Comparison of ENCODE assay signal across 8 mouse cellular contexts in genomic region chr11:58102581-58103343, GRCm38 (mm10). TPM values are rescaled to one million over a fixed set of nuclear protein-coding genes. Genes with fewer than 3 reads are reported as not detected.
DNase-seq lines count a peak whose midpoint lies in the region; ATAC-seq and TF ChIP-seq lines count a peak whose summit lies in the region.
"Had no signal": no experiment of that assay in that cellular context is flagged by ENCODE, and none has a peak within 500 bp of the region (broad histone marks: within the 10 kb centered on the region; RNA-seq: fewer than 3 reads in every experiment).

No protein-coding gene starts in this region.

- peaks cover 36% of the 10 kb centered on the region for H3K4me1 ChIP-seq in G1E (ENCODE audit: insufficient read depth, low read depth, low read length)
- peaks cover 5% of the 10 kb centered on the region; the same call in 1 of the 2 replicates for H3K4me1 ChIP-seq in heart, postnatal 0 days (ENCODE audit: control insufficient read depth, insufficient read depth)
- peaks cover 8% of the 10 kb centered on the region for H3K4me1 ChIP-seq in midbrain, embryonic 11.5 days (ENCODE audit: control insufficient read depth, insufficient read depth, low read length)

- peak; percentile 52 for ATAC-seq in G1E (ENCODE audit: extremely low read depth, insufficient number of reproducible peaks, low FRiP score, poor library complexity, severe bottlenecking)
- no peak for ATAC-seq in heart, postnatal 0 days (ENCODE audit: insufficient read depth, low read depth)
- ATAC-seq in midbrain, embryonic 11.5 days (ENCODE audit: low FRiP score): no peak

- peak overlapping the region; percentile 66 for H3K27ac ChIP-seq in heart, postnatal 0 days (ENCODE audit: low read depth)
- H3K27ac ChIP-seq in midbrain, embryonic 11.5 days (ENCODE audit: low read depth, low read length): no peak overlapping the region

- no peak for TF ChIP-seq CTCF in G1E (IDR thresholded peaks at IDR 0.05; ENCODE audit: low read depth, low read length)
- TF ChIP-seq CTCF in heart, postnatal 0 days (IDR thresholded peaks at IDR 0.05; ENCODE audit: low read depth): no peak

- 85% methylated on average over 9 of the region's 9 CpGs for WGBS in heart, postnatal 0 days
- 89% methylated on average over 9 of the region's 9 CpGs for WGBS in midbrain, embryonic 11.5 days

- no peaks in the 10 kb centered on the region for H3K9me3 ChIP-seq in G1E (replicated peaks)
- H3K9me3 ChIP-seq in heart, postnatal 0 days (replicated peaks; ENCODE audit: control insufficient read depth, low read length): no peaks in the 10 kb centered on the region
- H3K9me3 ChIP-seq in midbrain, embryonic 11.5 days (ENCODE audit: control insufficient read depth, low read length): no peaks in the 10 kb centered on the region

- H3K4me2 ChIP-seq in heart, postnatal 0 days (ENCODE audit: low read depth, low read length): no peak overlapping the region; the same call in 1 of the 2 replicates
- no peak overlapping the region for H3K4me2 ChIP-seq in midbrain, embryonic 11.5 days

- no peak overlapping the region; the same call in 1 of the 2 replicates for H3K9ac ChIP-seq in heart, postnatal 0 days (replicated peaks; ENCODE audit: low read depth, low read length)
- no peak overlapping the region for H3K9ac ChIP-seq in midbrain, embryonic 11.5 days (ENCODE audit: low read length)

- no peak for TF ChIP-seq EP300 in heart, postnatal 0 days (IDR thresholded peaks at IDR 0.05; ENCODE audit: low read depth)

- peaks cover 11% of the 10 kb centered on the region for H3K36me3 ChIP-seq in G1E (replicated peaks)
- H3K36me3 ChIP-seq in heart, postnatal 0 days (replicated peaks; ENCODE audit: control insufficient read depth, insufficient read depth, low read length): no peaks in the 10 kb centered on the region
- H3K36me3 ChIP-seq in midbrain, embryonic 11.5 days (ENCODE audit: control insufficient read depth, insufficient read depth, low read length): no peaks in the 10 kb centered on the region

- H3K27me3 ChIP-seq in G1E (ENCODE audit: insufficient read depth, low read length): no peaks in the 10 kb centered on the region
- H3K27me3 ChIP-seq in heart, postnatal 0 days (ENCODE audit: control insufficient read depth, insufficient read depth, low read length): no peaks in the 10 kb centered on the region
- no peaks in the 10 kb centered on the region; the same call in 1 of the 2 replicates for H3K27me3 ChIP-seq in midbrain, embryonic 11.5 days (ENCODE audit: control insufficient read depth, insufficient read depth, low read length)

- peak overlapping the region; percentile 97 for H3K4me3 ChIP-seq in G1E (ENCODE audit: low read depth, low read length)
- no peak overlapping the region for H3K4me3 ChIP-seq in heart, postnatal 0 days (ENCODE audit: low read depth, low read length)
- H3K4me3 ChIP-seq in midbrain, embryonic 11.5 days (ENCODE audit: low read depth, low read length): no peak overlapping the region

- peak; percentile 65 for DNase-seq in CD4-positive helper T cell, adult 2 months (ENCODE audit: low read depth, low spot score)
- peak; percentile 14 for DNase-seq in G1E (ENCODE audit: low spot score)
- no peak for DNase-seq in heart, postnatal 0 days (ENCODE audit: low spot score)
- peak; percentile 81 for DNase-seq in midbrain, embryonic 11.5 days (ENCODE audit: low spot score, missing footprints)
- no peak for DNase-seq in layer of hippocampus, adult 11-12 months (ENCODE audit: low spot score)
- no peak for DNase-seq in yolk sac, embryonic 10.5 days (ENCODE audit: low spot score)
- no peak for DNase-seq in kidney, adult 8-10 months

RNA-seq across cellular contexts. Expression of gene Cnot8, which starts 1.2 kb away (rescaled TPM):
- 64.2 and 65.1 TPM in 2 replicates for total RNA-seq in G1E (2014; fragmentation: Nextera tagmentation)
- 111 and 126 TPM in 2 replicates for total RNA-seq in G1E (2017)
- 4.4 and 5.5 TPM in 2 replicates for polyA plus RNA-seq in G1E (2012)
- 73.1 and 76.6 TPM in 2 replicates for total RNA-seq in heart, postnatal 0 days (2014; rRNA removed; ENCODE audit: low replicate concordance)
- polyA plus RNA-seq in heart, postnatal 0 days (2015; fragmentation: Nextera tagmentation; extraction: Ambion mirVana): 68.6 and 71.3 TPM in 2 replicates
- polyA plus RNA-seq in midbrain, embryonic 11.5 days (2014; fragmentation: Nextera tagmentation; extraction: Ambion mirVana): 110 and 113 TPM in 2 replicates

RNA-seq across cellular contexts. Expression of gene Gm12248, which starts 9.8 kb away (rescaled TPM):
- total RNA-seq in G1E (2014; fragmentation: Nextera tagmentation) (0.90 and 2.5 TPM in 2 replicates), G1E (2017) (0.76 TPM in 1 of 2 replicates, not detected in the other)
- 0.05 TPM in 1 of 2 replicates, not detected in the other for polyA plus RNA-seq in G1E (2012)
- not detected in 2 replicates for total RNA-seq in heart, postnatal 0 days (2014; rRNA removed; ENCODE audit: low replicate concordance)
- polyA plus RNA-seq in heart, postnatal 0 days (2015; fragmentation: Nextera tagmentation; extraction: Ambion mirVana): not detected in 2 replicates
- not detected in 2 replicates for polyA plus RNA-seq in midbrain, embryonic 11.5 days (2014; fragmentation: Nextera tagmentation; extraction: Ambion mirVana)
- polyA plus RNA-seq: macrophage had no signal

Comparison
In these comparisons a context has a peak if more than half of its experiments do, and no peak if none do; other contexts are left out.
1. DNase-seq: peak in CD4-positive helper T cell, adult 2 months (single experiment), G1E (single experiment) and midbrain, embryonic 11.5 days (single experiment); none in heart, postnatal 0 days (single experiment), layer of hippocampus, adult 11-12 months (single experiment), yolk sac, embryonic 10.5 days (single experiment) and kidney, adult 8-10 months (0 of 2).
2. RNA of gene Cnot8, which starts 1.2 kb away (polyA plus RNA-seq): 110 to 113 TPM in midbrain, embryonic 11.5 days and 68.6 to 71.3 TPM in heart, postnatal 0 days; 4.4 to 5.5 TPM in G1E; every median in the first group is over 10 times any median in the second.